Mouse (Mus musculus) ES-E14 (cell line): ENCODE data around the gene Sema3f.

Source experiments
- CHD2 ChIP-seq: IDR thresholded peaks from 2 replicates; pipeline ENCODE4 v1.6.1; 2014; ENCODE audit warnings: mild to moderate bottlenecking, low read depth, low read length, inconsistent platforms
- HCFC1 ChIP-seq: IDR thresholded peaks from 2 replicates; pipeline ENCODE4 v1.6.1; 2012; ENCODE audit warnings: low read length, inconsistent platforms, borderline replicate concordance; ENCODE audit not compliant: insufficient read depth
- MAFK ChIP-seq: IDR thresholded peaks from 2 replicates; pipeline ENCODE4 v1.6.1; 2014; ENCODE audit warnings: mild to moderate bottlenecking, low read depth, low read length, inconsistent platforms; ENCODE audit not compliant: insufficient read depth
- ZC3H11A ChIP-seq: IDR thresholded peaks from 2 replicates; pipeline ENCODE4 v1.6.1; 2012; ENCODE audit warnings: low read depth, mild to moderate bottlenecking, inconsistent platforms, low read length, borderline replicate concordance
- ZNF384 ChIP-seq: IDR thresholded peaks from 2 replicates; pipeline ENCODE4 v1.6.1; 2012; ENCODE audit warnings: low read depth, low read length, inconsistent platforms

DNA sequence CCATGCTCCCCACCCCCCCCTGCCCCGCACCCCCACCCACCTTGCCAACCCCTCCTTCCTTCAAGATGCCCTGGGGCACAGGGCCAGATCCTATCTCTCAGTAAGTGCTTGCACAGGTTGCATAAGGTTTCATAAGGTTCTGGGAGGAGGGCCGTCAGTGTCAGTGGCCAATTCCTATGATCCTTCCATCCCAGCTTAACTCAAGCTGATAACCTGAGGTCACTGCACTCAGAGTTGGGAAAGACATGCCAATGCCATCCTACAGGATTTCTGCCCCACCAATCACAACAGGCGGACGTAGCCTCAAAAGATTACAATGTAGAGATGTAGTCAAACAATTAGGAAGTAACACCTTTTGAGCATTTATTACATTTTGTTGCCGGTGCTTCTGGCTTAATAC lies 21.9 kb downstream of the Sema3f start:
- TF ChIP-seq ZC3H11A (no peak), ZNF384 (no peak), HCFC1 (no peak), CHD2 (no peak), MAFK (no peak)
